Mouse (Mus musculus): ENCODE measurements at regions not wholly inside any gene's neighbourhood (a gene's known extent, or its start where the extent isn't known, plus 50 kb on each side); places are given as distances from the start of the nearest gene placed in this dataset.
"Not testable (repeated sequence)": the region's sequence is repeated elsewhere in the genome, so short reads cannot be mapped to it uniquely, and the experiment has no call there.

DNA sequence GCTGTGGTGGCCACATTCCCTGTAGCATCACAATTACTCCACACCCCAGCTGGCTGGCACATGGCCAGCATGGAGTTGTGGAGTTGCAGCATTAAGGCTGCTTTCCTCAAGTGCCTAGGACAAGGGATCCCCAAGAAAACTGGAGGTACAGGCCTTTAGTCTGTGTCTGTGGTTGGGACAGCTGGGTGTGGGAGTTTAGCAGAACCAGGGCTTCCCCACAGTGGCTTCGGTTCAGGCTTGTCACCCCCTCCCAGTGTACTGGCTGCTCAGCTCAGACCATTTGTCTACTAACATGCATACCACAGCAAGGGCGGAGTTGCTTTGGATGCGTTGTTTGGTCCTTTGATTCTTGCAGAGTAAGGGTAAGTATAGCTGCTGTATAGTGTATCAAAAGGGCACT is 79.1 kb upstream of the Neurl1b start:
- DNase-seq (ENCODE audit: low spot score), result no peak

DNA sequence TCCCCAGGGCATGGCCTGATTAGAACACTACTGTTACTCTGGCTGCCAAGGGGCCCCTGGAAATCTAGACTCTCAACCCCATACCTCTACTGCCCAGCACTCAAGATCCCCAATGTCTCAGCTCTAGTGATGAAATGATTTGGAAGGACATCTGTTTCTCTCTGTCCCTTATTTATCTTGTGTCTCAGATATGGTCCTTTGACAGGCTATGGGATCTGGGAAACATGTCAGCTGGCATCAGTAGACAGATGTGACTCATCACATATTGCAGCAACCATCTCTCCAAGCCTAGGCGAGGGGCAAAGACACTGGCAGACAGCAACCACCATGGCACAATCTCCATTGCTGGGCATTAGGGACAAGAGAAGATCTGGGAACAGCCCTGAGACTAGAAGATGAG is 78.6 kb upstream of the Neurl1b start:
- DNase-seq (ENCODE audit: low spot score), result no peak

DNA sequence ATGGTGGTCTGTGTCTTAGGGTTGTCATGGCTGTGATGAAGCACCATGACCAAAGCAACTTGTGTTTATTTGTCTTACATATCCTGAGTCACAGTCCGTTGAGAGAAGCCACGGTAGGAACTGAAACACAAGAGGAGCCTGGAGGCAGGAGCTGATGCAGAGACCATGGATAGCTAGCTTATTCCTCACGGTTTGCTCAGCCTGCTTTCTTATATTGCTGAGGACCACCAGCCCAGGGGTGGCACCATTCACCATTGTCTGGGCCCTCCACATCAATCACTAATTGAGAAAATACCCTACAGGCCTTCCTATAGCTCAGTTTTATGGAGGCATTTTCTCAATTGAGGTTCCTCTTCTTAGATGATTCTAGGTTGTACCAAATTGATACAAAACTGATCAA is 77.5 kb upstream of the Neurl1b start:
- no peak for DNase-seq (ENCODE audit: low spot score)

DNA sequence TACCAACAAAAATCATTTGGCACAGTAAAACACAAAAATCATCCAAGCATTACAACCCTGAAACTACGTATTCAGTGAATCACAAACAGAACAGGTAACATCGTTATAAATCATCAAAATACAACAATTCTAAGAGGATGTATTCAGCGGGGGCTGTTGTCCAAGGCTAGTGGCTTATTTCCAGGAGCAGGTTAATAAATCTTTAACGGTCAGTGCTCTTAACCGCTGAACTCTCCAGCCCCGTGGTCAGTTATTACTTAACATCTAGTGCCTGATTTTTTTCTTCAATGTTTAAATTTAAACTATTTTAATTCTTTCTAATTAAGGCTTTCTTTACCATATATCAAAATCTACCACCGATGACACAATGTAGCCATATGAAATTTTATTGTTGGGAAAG is 69.2 kb upstream of the Neurl1b start:
- not testable (repeated sequence) for DNase-seq (ENCODE audit: low spot score)

GRCm38 (mm10) chr17:26348116-26348515 is 66.5 kb upstream of the Neurl1b start:
- no peak for DNase-seq (ENCODE audit: low spot score)

GRCm38 (mm10) chr17:26349741-26350140 is 64.9 kb upstream of the Neurl1b start:
- DNase-seq (ENCODE audit: low spot score), result no peak

DNA sequence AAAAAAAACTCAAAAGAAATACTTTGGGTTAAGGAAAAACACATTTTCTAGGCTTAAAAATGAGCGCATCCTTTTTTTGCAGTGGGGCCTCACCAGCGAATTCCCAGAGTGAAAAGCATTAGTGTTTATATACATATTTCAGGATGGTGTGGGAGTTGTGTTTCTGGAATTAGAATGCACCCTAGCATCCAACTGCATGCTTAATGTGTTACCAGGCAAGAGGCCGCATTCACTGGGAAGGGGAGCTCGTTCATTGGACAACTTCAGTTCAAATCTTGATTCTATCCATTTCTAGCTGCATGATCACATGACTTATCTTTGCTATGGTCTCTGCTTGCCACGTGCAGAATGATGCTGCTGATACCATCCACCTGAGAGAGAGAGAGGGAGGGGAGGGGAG is 64.4 kb upstream of the Neurl1b start:
- no peak for DNase-seq (ENCODE audit: low spot score)

DNA sequence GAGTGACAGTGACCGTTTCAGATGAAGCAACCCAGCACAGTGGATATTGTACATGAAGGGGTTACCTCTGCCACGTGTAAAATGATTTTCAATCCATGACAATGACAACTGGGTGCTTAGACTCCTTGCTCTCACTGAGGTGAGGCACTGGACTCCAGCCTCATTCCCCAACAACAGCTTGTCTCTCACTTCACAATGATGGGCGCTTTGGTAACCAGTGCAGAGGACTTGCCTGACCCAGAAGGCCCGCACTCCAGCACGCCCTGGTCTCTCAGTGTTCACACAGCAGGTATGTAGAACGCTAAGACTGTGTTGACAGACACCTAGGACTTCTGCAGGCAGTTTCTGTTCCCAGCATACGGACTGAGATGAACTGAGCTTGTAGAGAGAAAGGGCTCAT is 62.6 kb upstream of the Neurl1b start:
- DNase-seq (ENCODE audit: low spot score), result no peak

- no peak for DNase-seq (ENCODE audit: low spot score)
These were observed 61.9 kb upstream of the Neurl1b start for GRCm38 (mm10) chr17:26352712-26353111.

- no peak for DNase-seq (ENCODE audit: low spot score)
These were observed 60.2 kb upstream of the Neurl1b start for GRCm38 (mm10) chr17:26354431-26354830.

GRCm38 (mm10) chr17:26355301-26355700 is 59.3 kb upstream of the Neurl1b start:
- no peak for DNase-seq (ENCODE audit: low spot score)

DNA sequence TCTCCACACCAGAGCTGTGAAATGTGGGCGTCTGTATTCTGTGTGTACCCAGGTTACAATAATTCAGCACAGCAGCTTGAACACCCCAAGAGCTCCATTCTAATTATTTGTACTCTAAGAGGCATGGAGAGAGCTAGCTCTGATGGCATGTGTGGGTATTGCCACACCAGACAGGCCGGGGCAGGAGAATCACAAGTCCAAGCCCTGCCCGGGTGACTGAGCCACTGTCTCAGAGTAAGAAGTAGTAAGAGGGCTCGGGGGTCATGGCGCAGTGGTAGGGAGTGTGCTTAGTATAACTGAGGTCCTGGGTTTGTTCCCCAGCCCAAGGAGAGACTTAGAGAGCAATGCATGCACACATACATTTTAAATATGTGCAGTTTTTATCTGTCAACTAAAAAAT is 57.7 kb upstream of the Neurl1b start:
- no peak for DNase-seq (ENCODE audit: low spot score)

GRCm38 (mm10) chr17:26357784-26358183 is 56.8 kb upstream of the Neurl1b start:
- DNase-seq (ENCODE audit: low spot score), result no peak

GRCm38 (mm10) chr17:26360711-26361110 is 53.9 kb upstream of the Neurl1b start:
- DNase-seq (ENCODE audit: low spot score), result no peak

GRCm38 (mm10) chr17:26361420-26361819 is 53.2 kb upstream of the Neurl1b start:
- DNase-seq (ENCODE audit: low spot score), result no peak

DNA sequence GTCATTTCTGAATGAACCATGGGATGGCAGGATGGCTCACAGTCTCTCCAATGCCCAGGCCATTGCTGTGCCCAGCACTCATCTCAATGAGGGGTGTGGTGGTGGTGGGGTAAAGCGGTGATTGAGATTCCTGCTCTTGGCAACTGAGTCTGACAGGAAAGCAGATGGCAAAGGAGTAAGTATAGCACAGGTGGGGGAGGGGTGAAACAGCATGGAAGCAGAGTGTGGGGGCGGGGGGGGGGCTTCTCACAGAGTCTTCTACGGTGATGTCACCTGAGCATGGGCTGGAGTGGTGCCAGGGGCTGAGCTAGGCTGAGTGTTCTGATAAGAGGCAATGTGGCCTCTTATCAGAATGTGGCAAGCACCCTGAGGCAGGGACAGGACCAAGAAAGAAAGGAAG is 52.6 kb upstream of the Neurl1b start:
- DNase-seq (ENCODE audit: low spot score), result no peak

GRCm38 (mm10) chr17:26362586-26363361 is 51.9 kb upstream of the Neurl1b start:
- DNase-seq (ENCODE audit: low spot score), result no peak

DNA sequence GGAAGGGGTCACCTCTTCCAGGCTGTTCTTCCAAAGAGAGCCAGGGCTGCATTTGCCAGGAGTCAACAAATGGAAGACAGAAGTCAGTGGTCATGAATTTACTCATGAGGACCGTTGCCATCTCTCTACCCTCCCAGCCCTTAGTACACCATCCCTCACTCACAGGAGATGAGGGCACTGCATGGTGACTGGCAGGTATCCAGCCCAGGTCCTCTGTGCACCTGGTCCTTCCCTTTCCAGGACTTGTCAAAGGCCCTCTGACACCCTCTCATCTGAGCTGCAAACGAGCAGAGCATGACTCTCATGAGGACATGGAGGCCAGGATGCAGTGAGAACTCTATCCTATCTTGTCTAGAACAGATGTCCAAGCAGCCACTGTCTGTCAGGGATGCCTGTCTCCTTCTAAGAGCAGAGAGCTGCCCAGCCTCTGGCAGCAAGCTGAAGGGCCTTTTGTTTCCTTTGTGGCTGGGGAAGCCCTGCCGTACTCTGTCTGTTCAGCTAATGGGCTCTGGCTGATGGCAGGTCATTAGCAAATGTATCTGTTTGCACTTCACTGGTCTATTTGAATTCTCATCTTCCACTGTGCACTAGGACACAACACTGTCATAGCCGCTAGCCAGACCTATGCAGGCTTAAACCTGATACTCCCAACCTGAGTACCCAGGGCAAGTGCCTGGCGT is 50.6 kb upstream of the Neurl1b start:
- peak; percentile 73 for DNase-seq (ENCODE audit: low spot score)
